ENCODE assay signal across 19 mouse cellular contexts in the genomic region with DNA sequence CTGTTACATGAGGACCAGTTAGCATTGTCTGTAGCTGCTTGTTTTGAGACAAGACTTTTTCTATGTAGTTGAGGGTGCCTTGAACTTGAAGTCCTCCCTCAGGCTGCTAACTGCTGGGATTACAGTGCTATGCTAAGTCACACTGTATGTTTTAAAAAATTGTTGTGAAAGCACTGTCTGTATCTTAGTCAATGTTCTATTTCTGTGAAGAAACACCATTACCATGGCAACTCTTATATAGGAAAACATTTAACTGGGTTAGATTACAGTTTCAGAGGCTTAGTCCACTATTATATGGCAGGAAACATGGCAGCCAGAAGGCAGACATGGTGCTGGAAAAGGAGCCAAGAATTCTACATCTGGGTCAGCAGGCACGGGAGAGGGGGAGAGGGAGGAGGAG. TPM values are rescaled to one million over a fixed set of nuclear protein-coding genes. Genes with fewer than 3 reads are reported as not detected.
"Had no signal": no experiment of that assay in that cellular context is flagged by ENCODE, and none has a peak within 500 bp of the region (broad histone marks: within the 10 kb centered on the region; RNA-seq: fewer than 3 reads in every experiment).

No protein-coding gene starts in this region.

- H3K27ac ChIP-seq: limb, embryonic 12.5 days; limb, embryonic 15.5 days; liver, embryonic 15.5 days; lung, embryonic 15.5 days; macrophage; midbrain, embryonic 12.5 days; midbrain, embryonic 15.5 days; neural tube, embryonic 12.5 days; neural tube, embryonic 15.5 days had no signal

- H3K4me3 ChIP-seq: limb, embryonic 12.5 days; limb, embryonic 15.5 days; liver, embryonic 15.5 days; lung, embryonic 15.5 days; midbrain, embryonic 12.5 days; midbrain, embryonic 15.5 days; neural tube, embryonic 12.5 days; neural tube, embryonic 15.5 days had no signal

- ATAC-seq: midbrain, embryonic 15.5 days had no signal

- H3K4me2 ChIP-seq: limb, embryonic 12.5 days; limb, embryonic 15.5 days; liver, embryonic 11.5 days; liver, embryonic 15.5 days; lung, embryonic 15.5 days; midbrain, embryonic 12.5 days; midbrain, embryonic 15.5 days; neural tube, embryonic 12.5 days; neural tube, embryonic 15.5 days had no signal

- H3K36me3 ChIP-seq: liver, embryonic 15.5 days; lung, embryonic 15.5 days; midbrain, embryonic 15.5 days; neural tube, embryonic 15.5 days had no signal

- H3K4me1 ChIP-seq: limb, embryonic 12.5 days; limb, embryonic 15.5 days; liver, embryonic 15.5 days; lung, embryonic 15.5 days; midbrain, embryonic 12.5 days; midbrain, embryonic 15.5 days; neural tube, embryonic 12.5 days had no signal

- DNase-seq: kidney, adult 18-20 months; kidney, adult 9 months; kidney, postnatal 14 days; kidney, postnatal 4 days; left cerebral cortex, postnatal 4 days; lung, adult 18-20 months; lung, postnatal 14 days; thymus, adult 2 months; thymus, postnatal 14 days had no signal

- H3K27me3 ChIP-seq: limb, embryonic 12.5 days; limb, embryonic 15.5 days; liver, embryonic 15.5 days; lung, embryonic 15.5 days; midbrain, embryonic 12.5 days; midbrain, embryonic 15.5 days; neural tube, embryonic 12.5 days; neural tube, embryonic 15.5 days had no signal

- H3K9ac ChIP-seq: limb, embryonic 12.5 days; limb, embryonic 15.5 days; liver, embryonic 15.5 days; lung, embryonic 15.5 days; midbrain, embryonic 12.5 days; midbrain, embryonic 15.5 days; neural tube, embryonic 12.5 days; neural tube, embryonic 15.5 days had no signal

- H3K9me3 ChIP-seq: limb, embryonic 12.5 days; limb, embryonic 15.5 days; liver, embryonic 15.5 days; lung, embryonic 15.5 days; midbrain, embryonic 12.5 days; midbrain, embryonic 15.5 days; neural tube, embryonic 12.5 days; neural tube, embryonic 15.5 days had no signal

RNA-seq across cellular contexts. Expression of a gene that starts 40.8 kb away (rescaled TPM):
- polyA plus RNA-seq: macrophage had no signal
